Mouse (Mus musculus): ENCODE results near the gene Gm37240.
A peak's percentile ranks its signal among the peaks of the same experiment; 100 is the strongest.

The Gm37240 gene

GRCm38 (mm10) chr3:85417663-85418062 is 469.7 kb downstream of the Gm37240 start:
- no peak for DNase-seq (ENCODE audit: low spot score in 2 of 2)

GRCm38 (mm10) chr3:85398841-85399240 is 488.5 kb downstream of the Gm37240 start:
- no peak for DNase-seq (ENCODE audit: low spot score in 2 of 2)

GRCm38 (mm10) chr3:85398483-85398835 is 488.9 kb downstream of the Gm37240 start:
- DNase-seq (ENCODE audit: low spot score in 2 of 2) = no peak

- no peak for DNase-seq (ENCODE audit: low spot score in 2 of 2)
Observed at GRCm38 (mm10) chr3:85397816-85398482, 489.4 kb downstream of the Gm37240 start.

GRCm38 (mm10) chr3:85393395-85393794 is 493.9 kb downstream of the Gm37240 start:
- DNase-seq (ENCODE audit: low spot score in 2 of 2) = peak in 1 of 2 experiments; percentile 22

GRCm38 (mm10) chr3:85391756-85392155 is 495.6 kb downstream of the Gm37240 start:
- DNase-seq (ENCODE audit: low spot score in 2 of 2) = no peak

GRCm38 (mm10) chr3:85391111-85391510 is 496.2 kb downstream of the Gm37240 start:
- no peak for DNase-seq (ENCODE audit: low spot score in 2 of 2)

GRCm38 (mm10) chr3:85385371-85385770 is 501.9 kb downstream of the Gm37240 start:
- no peak for DNase-seq (ENCODE audit: low spot score in 2 of 2)

- no peak for DNase-seq (ENCODE audit: low spot score in 2 of 2)
Observed at GRCm38 (mm10) chr3:85383330-85383729, 504.0 kb downstream of the Gm37240 start.

GRCm38 (mm10) chr3:85378703-85379395 is 508.5 kb downstream of the Gm37240 start:
- no peak for DNase-seq (ENCODE audit: low spot score in 2 of 2)

GRCm38 (mm10) chr3:85377946-85378702 is 509.2 kb downstream of the Gm37240 start:
- DNase-seq (ENCODE audit: low spot score in 2 of 2) = peak in 1 of 2 experiments; percentile 41

- DNase-seq (ENCODE audit: low spot score in 2 of 2) = no peak
Observed at GRCm38 (mm10) chr3:85377505-85377904, 509.8 kb downstream of the Gm37240 start.

GRCm38 (mm10) chr3:85376541-85376940 is 510.8 kb downstream of the Gm37240 start:
- no peak for DNase-seq (ENCODE audit: low spot score in 2 of 2)

- no peak for DNase-seq (ENCODE audit: low spot score in 2 of 2)
Observed at GRCm38 (mm10) chr3:85373039-85373438, 514.3 kb downstream of the Gm37240 start.

- no peak for DNase-seq (ENCODE audit: low spot score in 2 of 2)
Observed at GRCm38 (mm10) chr3:85369847-85370246, 517.5 kb downstream of the Gm37240 start.

GRCm38 (mm10) chr3:85369157-85369556 is 518.2 kb downstream of the Gm37240 start:
- DNase-seq (ENCODE audit: low spot score in 2 of 2) = no peak

- no peak for DNase-seq (ENCODE audit: low spot score in 2 of 2)
Observed at GRCm38 (mm10) chr3:85368354-85369120, 518.8 kb downstream of the Gm37240 start.

GRCm38 (mm10) chr3:85364591-85365343 is 522.6 kb downstream of the Gm37240 start:
- DNase-seq (ENCODE audit: low spot score in 2 of 2) = no peak

- no peak for DNase-seq (ENCODE audit: low spot score in 2 of 2)
Observed at GRCm38 (mm10) chr3:85362883-85363282, 524.4 kb downstream of the Gm37240 start.

- DNase-seq (ENCODE audit: low spot score in 2 of 2) = no peak
Observed at GRCm38 (mm10) chr3:85356373-85356772, 530.9 kb downstream of the Gm37240 start.

- no peak for DNase-seq (ENCODE audit: low spot score in 2 of 2)
Observed at GRCm38 (mm10) chr3:85348021-85348420, 539.3 kb downstream of the Gm37240 start.

Measured in cerebellum, postnatal 4 days (tissue).